In genomic region chr13:100616181-100617087, GRCm38 (mm10) we compare ENCODE assay signal across 9 mouse cellular contexts. TPM values are rescaled to one million over a fixed set of nuclear protein-coding genes. Genes with fewer than 3 reads are reported as not detected.
A peak's percentile ranks its signal among the peaks of the same experiment; 100 is the strongest.
DNase-seq lines count a peak whose midpoint lies in the region; ATAC-seq and TF ChIP-seq lines count a peak whose summit lies in the region.
"Had no signal": no experiment of that assay in that cellular context is flagged by ENCODE, and none has a peak within 500 bp of the region (broad histone marks: within the 10 kb centered on the region; RNA-seq: fewer than 3 reads in every experiment).

Gene Marveld2 (minus strand): TSS chr13:100616971.

- TF ChIP-seq EP300 in liver, postnatal 0 days (IDR thresholded peaks at IDR 0.05; ENCODE audit: low read depth), result no peak

- H3K27ac ChIP-seq in embryonic facial prominence, embryonic 13.5 days, result peak within 1 kb of the TSS; percentile 0; the same call in 1 of the 2 replicates
- H3K27ac ChIP-seq in heart, embryonic 15.5 days, result no peak within 1 kb of the TSS
- peak within 1 kb of the TSS; percentile 88 for H3K27ac ChIP-seq in kidney, postnatal 0 days
- peak within 1 kb of the TSS; percentile 81 for H3K27ac ChIP-seq in liver, postnatal 0 days (ENCODE audit: low read depth)
- no peak within 1 kb of the TSS for H3K27ac ChIP-seq in neural tube, embryonic 12.5 days

- peak within 1 kb of the TSS; percentile 71 for H3K9ac ChIP-seq in embryonic facial prominence, embryonic 13.5 days
- H3K9ac ChIP-seq in heart, embryonic 15.5 days, result peak within 1 kb of the TSS; percentile 70
- peak within 1 kb of the TSS; percentile 76 for H3K9ac ChIP-seq in kidney, postnatal 0 days (ENCODE audit: low read depth, low read length)
- peak within 1 kb of the TSS; percentile 73 for H3K9ac ChIP-seq in liver, postnatal 0 days (replicated peaks)
- peak within 1 kb of the TSS; percentile 73 for H3K9ac ChIP-seq in neural tube, embryonic 12.5 days

- no peaks in the 10 kb centered on the region for H3K9me3 ChIP-seq in embryonic facial prominence, embryonic 13.5 days
- no peaks in the 10 kb centered on the region for H3K9me3 ChIP-seq in heart, embryonic 15.5 days (replicated peaks)
- H3K9me3 ChIP-seq in kidney, postnatal 0 days (replicated peaks; ENCODE audit: low read length), result no peaks in the 10 kb centered on the region
- no peaks in the 10 kb centered on the region for H3K9me3 ChIP-seq in liver, postnatal 0 days (ENCODE audit: low read length)
- H3K9me3 ChIP-seq in neural tube, embryonic 12.5 days, result no peaks in the 10 kb centered on the region

- H3K27me3 ChIP-seq in embryonic facial prominence, embryonic 13.5 days, result peaks cover 22% of the 10 kb centered on the region
- H3K27me3 ChIP-seq in heart, embryonic 15.5 days, result no peaks in the 10 kb centered on the region
- no peaks in the 10 kb centered on the region for H3K27me3 ChIP-seq in kidney, postnatal 0 days (ENCODE audit: insufficient read depth, low read length)
- H3K27me3 ChIP-seq in liver, postnatal 0 days (ENCODE audit: insufficient read depth, low read length), result no peaks in the 10 kb centered on the region
- peaks cover 16% of the 10 kb centered on the region for H3K27me3 ChIP-seq in neural tube, embryonic 12.5 days (replicated peaks)

- 3% methylated on average over 76 of the region's 77 CpGs for WGBS in embryonic facial prominence, embryonic 13.5 days
- 3% methylated on average over 75 of the region's 77 CpGs for WGBS in heart, embryonic 15.5 days
- 3% methylated on average over 65 of the region's 77 CpGs for WGBS in kidney, postnatal 0 days
- 3% methylated on average over 60 of the region's 77 CpGs for WGBS in liver, postnatal 0 days (ENCODE audit: insufficient replicate concordance)
- 2% methylated on average over 71 of the region's 77 CpGs for WGBS in neural tube, embryonic 12.5 days

- H3K4me3 ChIP-seq in embryonic facial prominence, embryonic 13.5 days, result peak within 1 kb of the TSS; percentile 54
- H3K4me3 ChIP-seq in heart, embryonic 15.5 days, result peak within 1 kb of the TSS; percentile 67
- H3K4me3 ChIP-seq in kidney, postnatal 0 days (replicated peaks; ENCODE audit: low read depth, low read length), result peak within 1 kb of the TSS; percentile 64
- peak within 1 kb of the TSS; percentile 79 for H3K4me3 ChIP-seq in liver, postnatal 0 days (ENCODE audit: low read depth, low read length)
- H3K4me3 ChIP-seq in neural tube, embryonic 12.5 days, result peak within 1 kb of the TSS; percentile 52
- H3K4me3 ChIP-seq: myocyte had no signal

- H3K36me3 ChIP-seq in embryonic facial prominence, embryonic 13.5 days, result peaks cover 35% of the 10 kb centered on the region
- peaks cover 30% of the 10 kb centered on the region for H3K36me3 ChIP-seq in heart, embryonic 15.5 days
- H3K36me3 ChIP-seq in kidney, postnatal 0 days (ENCODE audit: insufficient read depth, low read length), result peaks cover 6% of the 10 kb centered on the region; the same call in 1 of the 2 replicates
- H3K36me3 ChIP-seq in liver, postnatal 0 days (replicated peaks; ENCODE audit: insufficient read depth, low read length), result peaks cover 28% of the 10 kb centered on the region
- peaks cover 20% of the 10 kb centered on the region for H3K36me3 ChIP-seq in neural tube, embryonic 12.5 days

- peak; percentile 35 for DNase-seq in 416B (ENCODE audit: low read depth)
- DNase-seq in adrenal gland, postnatal 14 days, result peak; percentile 63
- DNase-seq in kidney, postnatal 0 days (ENCODE audit: low spot score), result peak; percentile 49
- peak; percentile 67 for DNase-seq in liver, postnatal 0 days
- DNase-seq in testis, postnatal 10 days (ENCODE audit: low spot score), result peak; percentile 69

- H3K4me1 ChIP-seq in embryonic facial prominence, embryonic 13.5 days, result peaks cover 7% of the 10 kb centered on the region
- H3K4me1 ChIP-seq in heart, embryonic 15.5 days (replicated peaks), result peaks cover 3% of the 10 kb centered on the region
- H3K4me1 ChIP-seq in kidney, postnatal 0 days (replicated peaks; ENCODE audit: insufficient read depth, low read length), result no peaks in the 10 kb centered on the region
- no peaks in the 10 kb centered on the region for H3K4me1 ChIP-seq in liver, postnatal 0 days (ENCODE audit: insufficient read depth)
- peaks cover 8% of the 10 kb centered on the region for H3K4me1 ChIP-seq in neural tube, embryonic 12.5 days

- no peak; the same call in 1 of the 2 replicates for TF ChIP-seq CTCF in kidney, postnatal 0 days (IDR thresholded peaks at IDR 0.05; ENCODE audit: low read depth)
- no peak; the same call in 1 of the 2 replicates for TF ChIP-seq CTCF in liver, postnatal 0 days (IDR thresholded peaks at IDR 0.05; ENCODE audit: low read depth)

- H3K4me2 ChIP-seq in embryonic facial prominence, embryonic 13.5 days, result peak within 1 kb of the TSS; percentile 72
- peak within 1 kb of the TSS; percentile 96 for H3K4me2 ChIP-seq in heart, embryonic 15.5 days
- peak within 1 kb of the TSS; percentile 72 for H3K4me2 ChIP-seq in kidney, postnatal 0 days (ENCODE audit: low read length)
- peak within 1 kb of the TSS; percentile 93 for H3K4me2 ChIP-seq in liver, postnatal 0 days (ENCODE audit: low read depth, low read length)
- H3K4me2 ChIP-seq in neural tube, embryonic 12.5 days (replicated peaks), result peak within 1 kb of the TSS; percentile 96

- ATAC-seq in embryonic facial prominence, embryonic 13.5 days (ENCODE audit: insufficient number of reproducible peaks, insufficient read depth, low FRiP score, low TSS enrichment, low read depth), result no peak
- peak; percentile 55; the same call in 1 of the 2 replicates for ATAC-seq in heart, embryonic 15.5 days (replicated peaks; ENCODE audit: insufficient number of reproducible peaks, insufficient read depth, low FRiP score, low read depth)
- ATAC-seq in kidney, postnatal 0 days (replicated peaks; ENCODE audit: low FRiP score, low read depth), result peak; percentile 81
- peak; percentile 90 for ATAC-seq in liver, postnatal 0 days
- ATAC-seq in neural tube, embryonic 12.5 days (ENCODE audit: low FRiP score, low read depth), result peak; percentile 66; the same call in 1 of the 2 replicates

RNA-seq across cellular contexts. Expression of gene Marveld2, which starts in this region (rescaled TPM):
- 0.89 and 1.0 TPM in 2 replicates for total RNA-seq in adrenal gland, postnatal 14 days (2021)
- polyA plus RNA-seq in embryonic facial prominence, embryonic 13.5 days (2015; fragmentation: Nextera tagmentation; extraction: Ambion mirVana), result 5.6 TPM in 2 replicates
- polyA plus RNA-seq in heart, embryonic 15.5 days (2015; fragmentation: Nextera tagmentation; extraction: Ambion mirVana), result 1.6 and 3.6 TPM in 2 replicates
- polyA plus RNA-seq in kidney, postnatal 0 days (2015; fragmentation: Nextera tagmentation; extraction: Ambion mirVana), result 17.0 TPM in 2 replicates
- 8.6 and 9.4 TPM in 2 replicates for polyA plus RNA-seq in liver, postnatal 0 days (2015; fragmentation: Nextera tagmentation; extraction: Ambion mirVana)
- 1.5 and 2.1 TPM in 2 replicates for polyA plus RNA-seq in neural tube, embryonic 12.5 days (2016; fragmentation: Nextera tagmentation; extraction: Ambion mirVana)

Comparison
In these comparisons a context has a peak if more than half of its experiments do, and no peak if none do; other contexts are left out.
1. H3K27ac ChIP-seq: peak in embryonic facial prominence, embryonic 13.5 days (single experiment), kidney, postnatal 0 days (single experiment) and liver, postnatal 0 days (single experiment); none in heart, embryonic 15.5 days (single experiment) and neural tube, embryonic 12.5 days (single experiment).
2. Peak in every context shown above with its lines, with median percentiles within 50 percentile points of each other: DNase-seq, H3K4me2 ChIP-seq, H3K4me3 ChIP-seq and H3K9ac ChIP-seq.